ENCODE assay signal across 12 mouse cellular contexts in genomic region chr4:149404640-149405465, GRCm38 (mm10). TPM values are rescaled to one million over a fixed set of nuclear protein-coding genes. Genes with fewer than 3 reads are reported as not detected.
DNase-seq lines count a peak whose midpoint lies in the region; ATAC-seq and TF ChIP-seq lines count a peak whose summit lies in the region.
"Had no signal": no experiment of that assay in that cellular context is flagged by ENCODE, and none has a peak within 500 bp of the region (broad histone marks: within the 10 kb centered on the region; RNA-seq: fewer than 3 reads in every experiment).

No protein-coding gene starts in this region.

- no peak for TF ChIP-seq CTCF in lung, postnatal 0 days (IDR thresholded peaks at IDR 0.05)
- TF ChIP-seq CTCF in lung, adult 2 months (IDR thresholded peaks at IDR 0.05; ENCODE audit: insufficient read depth, low read length), result no peak
- TF ChIP-seq CTCF in midbrain, postnatal 0 days (IDR thresholded peaks at IDR 0.05), result no peak

- no peak for DNase-seq in heart, embryonic 10.5 days (ENCODE audit: low spot score)
- peak; percentile 33 for DNase-seq in lung, postnatal 0 days (ENCODE audit: low spot score)
- DNase-seq in lung, adult 2 months, result no peak
- peak; percentile 70 for DNase-seq in embryonic facial prominence, embryonic 14.5 days (ENCODE audit: low spot score)
- DNase-seq in midbrain, postnatal 0 days (ENCODE audit: low spot score), result peak; percentile 33
- DNase-seq in spleen, adult 18-20 months, result no peak
- DNase-seq in heart, adult 8-10 months (ENCODE audit: low spot score), result no peak
- DNase-seq: adrenal gland, postnatal 36 days; lung, postnatal 10 days had no signal

- no peak for TF ChIP-seq EP300 in lung, postnatal 0 days (IDR thresholded peaks at IDR 0.05)

- H3K27ac ChIP-seq in heart, embryonic 10.5 days, result peak overlapping the region; percentile 39
- no peak overlapping the region for H3K27ac ChIP-seq in heart, embryonic 12.5 days (ENCODE audit: poor library complexity, severe bottlenecking)
- H3K27ac ChIP-seq in lung, postnatal 0 days (ENCODE audit: low read length), result no peak overlapping the region
- no peak overlapping the region for H3K27ac ChIP-seq in embryonic facial prominence, embryonic 14.5 days (replicated peaks; ENCODE audit: low read depth, low read length)
- no peak overlapping the region for H3K27ac ChIP-seq in midbrain, postnatal 0 days (ENCODE audit: low read depth, low read length)
- H3K27ac ChIP-seq: hindbrain, embryonic 12.5 days had no signal

- no peak for ATAC-seq in heart, embryonic 12.5 days (ENCODE audit: insufficient number of reproducible peaks, low FRiP score)
- no peak for ATAC-seq in lung, postnatal 0 days
- no peak; the same call in 1 of the 2 replicates for ATAC-seq in embryonic facial prominence, embryonic 14.5 days (ENCODE audit: low read depth)
- no peak for ATAC-seq in midbrain, postnatal 0 days (ENCODE audit: low FRiP score)

- no peaks in the 10 kb centered on the region for H3K27me3 ChIP-seq in heart, embryonic 10.5 days (ENCODE audit: insufficient read depth, poor library complexity, severe bottlenecking)
- H3K27me3 ChIP-seq in heart, embryonic 12.5 days (replicated peaks), result no peaks in the 10 kb centered on the region
- no peaks in the 10 kb centered on the region for H3K27me3 ChIP-seq in lung, postnatal 0 days (replicated peaks; ENCODE audit: insufficient read depth, low read length)
- H3K27me3 ChIP-seq in embryonic facial prominence, embryonic 14.5 days (replicated peaks; ENCODE audit: control insufficient read depth, insufficient read depth, low read length), result no peaks in the 10 kb centered on the region
- H3K27me3 ChIP-seq in midbrain, postnatal 0 days (ENCODE audit: insufficient read depth, low read length), result no peaks in the 10 kb centered on the region
- H3K27me3 ChIP-seq: hindbrain, embryonic 12.5 days had no signal

- H3K9me3 ChIP-seq in heart, embryonic 10.5 days, result no peaks in the 10 kb centered on the region
- H3K9me3 ChIP-seq in heart, embryonic 12.5 days (replicated peaks), result no peaks in the 10 kb centered on the region
- no peaks in the 10 kb centered on the region for H3K9me3 ChIP-seq in lung, postnatal 0 days (ENCODE audit: low read length)
- no peaks in the 10 kb centered on the region for H3K9me3 ChIP-seq in embryonic facial prominence, embryonic 14.5 days (ENCODE audit: control insufficient read depth, low read length)
- H3K9me3 ChIP-seq in midbrain, postnatal 0 days (ENCODE audit: low read length), result no peaks in the 10 kb centered on the region
- H3K9me3 ChIP-seq: hindbrain, embryonic 12.5 days had no signal

- no peak overlapping the region for H3K9ac ChIP-seq in heart, embryonic 12.5 days
- H3K9ac ChIP-seq in lung, postnatal 0 days (replicated peaks; ENCODE audit: low read depth), result no peak overlapping the region
- H3K9ac ChIP-seq in embryonic facial prominence, embryonic 14.5 days (ENCODE audit: low read depth, low read length), result no peak overlapping the region
- no peak overlapping the region for H3K9ac ChIP-seq in midbrain, postnatal 0 days (replicated peaks; ENCODE audit: low read length, poor library complexity, severe bottlenecking)
- H3K9ac ChIP-seq: hindbrain, embryonic 12.5 days had no signal

- no peak for TF ChIP-seq POLR2A in lung, adult 2 months (IDR thresholded peaks at IDR 0.05; ENCODE audit: borderline replicate concordance, extremely low read depth, low read depth, low read length)

- H3K36me3 ChIP-seq in heart, embryonic 10.5 days, result peaks cover 11% of the 10 kb centered on the region; the same call in 1 of the 2 replicates
- 0 out of 2 replicates have a peak, but pooled peaks cover 5% of the 10 kb centered on the region for H3K36me3 ChIP-seq in heart, embryonic 12.5 days
- no peaks in the 10 kb centered on the region for H3K36me3 ChIP-seq in lung, postnatal 0 days (ENCODE audit: insufficient read depth, low read length)
- H3K36me3 ChIP-seq in embryonic facial prominence, embryonic 14.5 days (ENCODE audit: control insufficient read depth, insufficient read depth, low read length), result no peaks in the 10 kb centered on the region
- H3K36me3 ChIP-seq in midbrain, postnatal 0 days (ENCODE audit: insufficient read depth, low read length), result no peaks in the 10 kb centered on the region

- 79% methylated on average over 19 of the region's 19 CpGs for WGBS in heart, embryonic 10.5 days
- 71% methylated on average over 19 of the region's 19 CpGs for WGBS in heart, embryonic 12.5 days
- 52% methylated on average over 19 of the region's 19 CpGs for WGBS in lung, postnatal 0 days
- 65% methylated on average over 19 of the region's 19 CpGs for WGBS in lung, adult 2 months
- WGBS in embryonic facial prominence, embryonic 14.5 days, result 49% methylated on average over 19 of the region's 19 CpGs
- 57% methylated on average over 19 of the region's 19 CpGs for WGBS in midbrain, postnatal 0 days

- no peak overlapping the region for H3K4me2 ChIP-seq in heart, embryonic 12.5 days
- no peak overlapping the region for H3K4me2 ChIP-seq in lung, postnatal 0 days (replicated peaks; ENCODE audit: low read depth, low read length)
- H3K4me2 ChIP-seq in embryonic facial prominence, embryonic 14.5 days (ENCODE audit: low read depth, low read length), result no peak overlapping the region
- no peak overlapping the region for H3K4me2 ChIP-seq in midbrain, postnatal 0 days (ENCODE audit: low read depth, low read length, poor library complexity, severe bottlenecking)
- H3K4me2 ChIP-seq: hindbrain, embryonic 12.5 days had no signal

- no peak overlapping the region for H3K4me3 ChIP-seq in heart, embryonic 10.5 days
- no peak overlapping the region for H3K4me3 ChIP-seq in heart, embryonic 12.5 days
- H3K4me3 ChIP-seq in lung, postnatal 0 days (ENCODE audit: low read depth, low read length), result no peak overlapping the region
- H3K4me3 ChIP-seq in lung, adult 2 months (replicated peaks; ENCODE audit: extremely low read depth, low read depth, low read length), result no peak overlapping the region
- H3K4me3 ChIP-seq in embryonic facial prominence, embryonic 14.5 days (ENCODE audit: low read depth, low read length), result no peak overlapping the region
- no peak overlapping the region for H3K4me3 ChIP-seq in midbrain, postnatal 0 days (ENCODE audit: low read depth, low read length)
- H3K4me3 ChIP-seq: hindbrain, embryonic 12.5 days had no signal

- peaks cover 79% of the 10 kb centered on the region for H3K4me1 ChIP-seq in heart, embryonic 10.5 days
- H3K4me1 ChIP-seq in heart, embryonic 12.5 days (replicated peaks), result peaks cover 67% of the 10 kb centered on the region
- peaks cover 3% of the 10 kb centered on the region; the same call in 1 of the 2 replicates for H3K4me1 ChIP-seq in lung, postnatal 0 days (ENCODE audit: insufficient read depth, low read depth, low read length)
- peaks cover 4% of the 10 kb centered on the region; the same call in 1 of the 2 replicates for H3K4me1 ChIP-seq in lung, adult 2 months (ENCODE audit: control insufficient read depth, insufficient read depth, low read length)
- H3K4me1 ChIP-seq in embryonic facial prominence, embryonic 14.5 days (ENCODE audit: control insufficient read depth, insufficient read depth, low read length), result peaks cover 30% of the 10 kb centered on the region; the same call in 1 of the 2 replicates
- peaks cover 4% of the 10 kb centered on the region; the same call in 1 of the 2 replicates for H3K4me1 ChIP-seq in midbrain, postnatal 0 days (ENCODE audit: insufficient read depth, low read length)

RNA-seq across cellular contexts. Expression of gene Ube4b, which starts 21.7 kb away (rescaled TPM):
- 57.1 and 62.9 TPM in 2 replicates for polyA plus RNA-seq in heart, embryonic 10.5 days (2016; fragmentation: Nextera tagmentation; extraction: Ambion mirVana)
- 50.3 and 58.3 TPM in 2 replicates for polyA plus RNA-seq in heart, embryonic 12.5 days (2016; fragmentation: Nextera tagmentation; extraction: Ambion mirVana)
- 14.2 and 15.1 TPM in 2 replicates for polyA plus RNA-seq in lung, postnatal 0 days (2015; fragmentation: Nextera tagmentation; extraction: Ambion mirVana)
- polyA plus RNA-seq in lung, adult 2 months (2012; rRNA removed), result 51.0 and 53.3 TPM in 2 replicates
- 42.2 and 43.7 TPM in 2 replicates for polyA plus RNA-seq in embryonic facial prominence, embryonic 14.5 days (2014; fragmentation: Nextera tagmentation; extraction: Ambion mirVana)
- 94.4 and 113 TPM in 2 replicates for total RNA-seq in midbrain, postnatal 0 days (2014; rRNA removed)
- 46.2 and 51.9 TPM in 2 replicates for polyA plus RNA-seq in midbrain, postnatal 0 days (2015; fragmentation: Nextera tagmentation; extraction: Ambion mirVana)
- total RNA-seq in heart, adult 8-10 months (2022), result 10 to 100 TPM; 40.6 to 46.8 (median 42.6) TPM

RNA-seq across cellular contexts. Expression of gene Rbp7, which starts 49.9 kb away (rescaled TPM):
- 0.67 and 1.3 TPM in 2 replicates for polyA plus RNA-seq in heart, embryonic 10.5 days (2016; fragmentation: Nextera tagmentation; extraction: Ambion mirVana)
- 2.4 and 3.4 TPM in 2 replicates for polyA plus RNA-seq in heart, embryonic 12.5 days (2016; fragmentation: Nextera tagmentation; extraction: Ambion mirVana)
- 1.4 and 1.8 TPM in 2 replicates for polyA plus RNA-seq in lung, postnatal 0 days (2015; fragmentation: Nextera tagmentation; extraction: Ambion mirVana)
- polyA plus RNA-seq in lung, adult 2 months (2012; rRNA removed), result 2.1 and 2.2 TPM in 2 replicates
- 1.2 and 2.5 TPM in 2 replicates for polyA plus RNA-seq in embryonic facial prominence, embryonic 14.5 days (2014; fragmentation: Nextera tagmentation; extraction: Ambion mirVana)
- total RNA-seq in midbrain, postnatal 0 days (2014; rRNA removed), result not detected in 2 replicates
- 0.44 and 0.49 TPM in 2 replicates for polyA plus RNA-seq in midbrain, postnatal 0 days (2015; fragmentation: Nextera tagmentation; extraction: Ambion mirVana)
- 10 to 100 TPM; 41.4 to 66.1 (median 52.8) TPM for total RNA-seq in heart, adult 8-10 months (2022)
- polyA plus RNA-seq: embryonic facial prominence, embryonic 11.5 days; hindbrain, embryonic 12.5 days had no signal

Comparison
In these comparisons a context has a peak if more than half of its experiments do, and no peak if none do; other contexts are left out.
1. DNase-seq: peak in lung, postnatal 0 days (single experiment), embryonic facial prominence, embryonic 14.5 days (single experiment) and midbrain, postnatal 0 days (single experiment); none in heart, embryonic 10.5 days (single experiment), lung, adult 2 months (single experiment), spleen, adult 18-20 months (0 of 2) and heart, adult 8-10 months (single experiment).